Mouse (Mus musculus): ENCODE data around the gene Pde2a.

- no peak for TF ChIP-seq MAX (IDR thresholded peaks at IDR 0.05; ENCODE audit: low read length)
- TF ChIP-seq CTCF (conservative IDR thresholded peaks at IDR 0.05 in 1 of 2, IDR thresholded peaks at IDR 0.05 in 1 of 2; ENCODE audit: low read depth in 2 of 2, low read length in 2 of 2), result no peak
- no peak for TF ChIP-seq POLR2A (IDR thresholded peaks at IDR 0.05; ENCODE audit: low read depth, low read length)
- no peak for TF ChIP-seq ELF1 (IDR thresholded peaks at IDR 0.05; ENCODE audit: low read depth, low read length)
These were observed 36.3 kb downstream of the Pde2a start for GRCm38 (mm10) chr7:101457801-101458200.

All from CH12.LX (cell line).